Mouse (Mus musculus) hematopoietic stem cell, adult 5-6 weeks (primary cell): ENCODE data around the gene Irak3. TPM values are rescaled to one million over a fixed set of nuclear protein-coding genes. Genes with fewer than 3 reads are reported as not detected.
"Not testable (repeated sequence)": the region's sequence is repeated elsewhere in the genome, so short reads cannot be mapped to it uniquely, and the experiment has no call there.

Experiments used
- ATAC-seq, 2 experiments: fragments of 125-278 bp in 1 of 2; replicated peaks in 1 of 2; 2 replicates each; pipeline ENCODE4 v1.8.0; 2016 to 2017; ENCODE audit warnings: inconsistent platforms in 2 of 2, mild to moderate bottlenecking in 2 of 2, moderate number of reproducible peaks in 2 of 2, low read depth in 1 of 2, moderate TSS enrichment in 1 of 2; ENCODE audit not compliant: low FRiP score in 2 of 2, poor library complexity in 2 of 2, severe bottlenecking in 2 of 2, insufficient read depth in 1 of 2, low TSS enrichment in 1 of 2
- total RNA-seq: library from RNA; stranded (forward); fragments of 172-1452, 232-1000 nt; gene quantifications from 2 replicates; pipeline ENCODE4 v1.2.3, GENCODE M21; 2017

Gene Irak3
- total RNA-seq, 1 experiment from 2014 or later = 19.2 TPM

DNA sequence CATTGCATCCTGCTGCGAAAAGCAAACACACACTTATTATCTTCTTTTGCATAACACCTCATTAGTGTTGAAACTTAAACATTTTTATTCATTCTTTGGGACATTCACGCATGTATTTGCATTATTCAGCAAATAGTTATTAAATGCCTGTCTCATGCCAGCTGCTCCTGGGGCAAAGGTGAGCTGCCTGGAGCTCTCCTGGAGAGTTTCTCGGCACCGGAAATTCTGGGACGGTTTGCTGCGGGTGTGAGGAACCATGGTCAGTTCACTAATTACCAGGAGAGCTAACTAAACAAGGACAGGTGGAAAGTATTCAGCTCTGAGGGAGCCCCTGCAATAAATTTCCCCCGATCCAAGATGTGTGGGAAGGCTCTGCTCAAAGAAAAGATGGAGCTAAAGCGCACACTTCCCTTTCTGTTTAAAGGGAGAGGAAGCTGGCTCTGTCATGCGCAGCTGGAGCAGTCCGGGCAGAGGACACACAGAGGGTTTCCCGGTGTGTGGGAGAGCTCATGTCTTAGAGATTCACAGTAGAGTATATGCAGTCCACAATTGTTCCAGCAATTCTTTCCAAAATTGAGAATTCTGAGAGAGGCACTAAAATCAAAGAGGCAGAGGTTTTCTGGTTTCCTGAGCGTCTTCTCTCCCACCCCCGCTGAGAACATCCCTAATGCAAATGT is 73.2 kb downstream of the Irak3 start:
- ATAC-seq = no peak

GRCm38 (mm10) chr10:120125465-120125857 is 76.5 kb downstream of the Irak3 start:
- ATAC-seq = peak; percentile 41 to 57

DNA sequence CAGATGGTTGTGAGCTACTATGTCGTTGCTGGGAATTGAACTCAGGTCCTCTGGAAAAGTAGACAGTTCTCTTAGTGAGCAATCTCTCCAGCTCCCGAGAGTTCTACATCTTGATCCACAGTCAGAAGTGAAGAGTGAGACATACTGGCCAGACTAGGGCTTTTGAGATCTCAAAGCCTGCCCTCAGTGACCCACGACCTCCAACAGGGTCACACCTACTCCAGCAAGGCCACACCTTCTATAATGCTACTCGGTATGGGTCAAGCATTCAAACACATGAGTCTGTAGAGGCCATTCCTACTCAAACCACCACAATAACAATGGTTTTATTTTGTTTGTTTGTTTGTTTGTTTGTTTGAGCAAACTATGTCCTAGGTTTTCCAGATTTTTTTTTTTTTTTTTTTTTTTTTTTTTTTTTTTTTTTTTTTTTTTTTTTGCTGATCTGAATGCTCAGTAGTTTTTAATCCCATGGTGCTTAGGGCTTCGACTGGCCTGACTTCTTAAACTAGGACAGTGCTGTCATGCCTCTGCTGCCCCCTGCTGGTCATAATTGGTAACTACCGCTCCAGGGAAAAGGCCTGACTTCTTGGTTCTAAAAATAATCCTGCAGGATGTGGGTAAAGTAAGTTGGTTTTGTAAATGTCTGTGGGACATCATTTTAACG is 77.0 kb downstream of the Irak3 start:
- peak; percentile 82 to 93 for ATAC-seq

DNA sequence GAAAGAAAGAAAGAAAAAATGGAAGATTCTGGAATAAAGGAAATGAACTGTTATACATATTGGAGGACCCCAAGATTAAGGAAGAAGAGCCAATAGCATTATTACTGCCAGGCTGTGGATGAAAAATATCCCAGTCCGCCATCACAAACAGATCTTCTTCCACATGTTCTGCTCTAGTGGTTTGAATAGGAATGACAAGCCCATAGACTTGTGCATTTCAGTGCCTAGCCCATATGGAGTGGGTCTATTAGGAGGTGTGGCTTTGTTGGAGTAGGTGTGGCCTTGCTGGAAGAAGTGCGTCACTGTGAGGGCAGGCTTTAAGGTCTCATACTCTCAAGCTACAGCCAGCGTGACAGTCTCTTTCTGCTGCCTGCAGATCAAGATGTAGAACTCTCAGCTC is 78.2 kb downstream of the Irak3 start:
- no peak for ATAC-seq

DNA sequence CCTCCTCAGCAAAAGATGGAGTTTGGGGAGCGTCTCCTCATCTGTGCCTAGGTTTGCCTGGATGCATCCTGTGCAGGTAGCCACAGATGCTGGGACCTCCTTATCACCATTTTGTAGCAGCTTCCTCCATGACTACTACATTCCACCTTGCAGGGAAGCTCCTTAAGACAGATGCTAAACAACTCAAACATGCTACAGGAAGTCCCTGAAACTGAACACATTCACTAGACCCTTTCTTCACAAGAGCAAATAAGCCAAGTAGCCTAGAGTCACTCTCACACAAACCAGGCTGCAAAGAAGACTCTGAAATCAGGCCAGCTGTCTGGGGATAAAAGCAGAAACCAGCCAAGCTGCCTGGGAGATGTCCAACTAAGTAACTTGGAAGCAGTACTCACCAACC is 86.7 kb downstream of the Irak3 start:
- ATAC-seq = no peak

DNA sequence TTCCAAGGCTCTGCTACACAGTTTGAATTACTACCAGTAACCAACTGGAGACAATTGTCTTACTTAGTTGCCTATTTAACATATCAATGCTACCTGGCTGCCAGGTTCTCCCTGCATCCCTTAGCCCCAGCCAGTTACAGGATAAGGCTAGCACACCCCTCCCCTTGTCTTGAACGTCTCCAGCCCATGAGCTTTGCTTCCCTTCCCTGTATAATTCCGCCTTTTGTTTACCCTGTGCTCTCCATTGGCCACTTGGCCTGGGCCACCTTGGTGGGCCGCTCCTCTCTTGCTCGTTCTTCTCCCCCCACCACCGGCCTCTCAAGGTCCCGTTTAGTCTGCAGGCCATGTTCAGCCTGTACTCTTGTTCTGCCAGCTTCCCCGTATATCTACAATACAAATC is 87.4 kb downstream of the Irak3 start:
- no peak for ATAC-seq

DNA sequence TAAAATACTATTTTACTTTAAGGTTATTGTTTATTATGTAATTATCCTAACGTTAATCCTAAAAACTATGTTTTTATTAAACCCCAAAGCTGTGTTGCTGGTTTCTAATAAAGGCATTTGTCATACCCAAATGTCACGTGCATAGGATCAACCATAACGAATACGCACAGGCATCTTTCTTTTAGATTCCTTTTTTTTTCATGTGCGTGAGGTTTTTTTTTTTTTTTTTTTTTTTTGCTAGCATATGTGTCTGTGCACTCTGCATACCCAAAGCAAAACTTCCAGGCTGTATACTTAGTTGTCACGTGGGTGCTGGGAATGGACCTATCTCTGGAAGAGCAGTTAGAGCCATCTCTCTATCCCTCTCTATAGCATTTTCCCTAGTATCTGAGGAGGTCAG is 88.0 kb downstream of the Irak3 start:
- ATAC-seq = no peak

DNA sequence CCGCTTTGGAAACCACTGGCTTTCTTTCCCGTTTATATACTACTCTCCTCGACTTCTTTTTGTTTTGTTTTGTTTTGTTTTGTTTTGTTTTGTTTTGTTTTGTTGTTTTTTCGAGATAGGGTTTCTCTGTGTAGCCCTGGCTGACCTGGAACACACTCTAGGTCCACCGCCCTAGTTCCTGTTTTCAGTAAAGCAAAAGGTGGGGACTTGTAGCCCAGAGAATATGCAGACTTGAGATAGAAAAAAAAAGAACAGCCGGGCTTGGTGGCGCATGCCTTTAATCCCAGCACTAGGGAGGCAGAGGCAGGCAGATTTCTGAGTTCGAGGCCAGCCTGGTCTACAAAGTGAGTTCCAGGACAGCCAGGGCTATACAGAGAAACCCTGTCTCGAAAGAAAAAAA is 88.4 kb downstream of the Irak3 start:
- ATAC-seq = not testable (repeated sequence)

DNA sequence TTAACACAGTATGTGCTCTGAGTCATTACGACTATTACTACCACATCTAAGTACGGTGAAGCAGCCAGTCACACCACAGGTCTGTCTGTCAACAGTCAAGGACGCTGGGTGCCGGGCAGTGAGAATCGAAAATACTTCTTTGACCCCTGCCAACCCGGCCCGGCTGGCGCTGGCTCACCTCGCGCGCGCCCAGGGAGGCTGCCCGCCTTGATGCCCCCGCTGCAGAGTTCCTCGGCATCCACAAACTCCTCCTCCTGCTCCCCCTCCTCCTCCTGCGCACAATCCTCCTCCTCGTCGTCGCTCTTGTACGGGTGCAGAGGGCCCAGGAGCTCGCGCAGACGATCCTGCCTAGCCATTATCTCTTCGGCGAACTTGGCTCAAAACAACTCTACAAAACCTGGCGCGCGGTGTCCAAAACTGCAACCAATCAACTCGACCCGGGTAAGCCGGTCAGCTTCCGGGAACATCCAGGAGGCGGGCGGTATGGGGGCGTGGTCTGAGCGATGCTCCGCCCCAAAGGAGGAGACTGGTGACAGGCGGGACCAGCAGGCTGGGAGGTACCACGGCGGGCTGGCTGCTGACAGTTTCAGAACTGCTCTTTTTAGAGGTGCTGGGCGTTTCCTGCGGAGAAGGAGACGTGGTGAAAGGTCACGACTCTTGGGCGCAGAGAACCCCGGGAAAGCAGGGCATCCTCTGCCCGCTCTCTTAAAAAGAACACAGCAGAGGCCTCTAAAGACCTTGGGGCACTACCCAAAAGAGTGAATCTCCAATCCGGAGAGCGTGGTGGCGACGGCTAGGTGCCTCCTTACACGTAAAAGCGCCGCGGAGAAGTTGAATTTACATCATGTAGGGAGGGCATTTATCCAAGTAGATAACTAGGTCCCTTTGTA is 89.2 kb downstream of the Irak3 start, which contains the start of gene Helb:
TSS of gene Helb (minus strand) at position 481 of the 890 bp plus-strand sequence.
- ATAC-seq = peak; percentile 98 to 99

DNA sequence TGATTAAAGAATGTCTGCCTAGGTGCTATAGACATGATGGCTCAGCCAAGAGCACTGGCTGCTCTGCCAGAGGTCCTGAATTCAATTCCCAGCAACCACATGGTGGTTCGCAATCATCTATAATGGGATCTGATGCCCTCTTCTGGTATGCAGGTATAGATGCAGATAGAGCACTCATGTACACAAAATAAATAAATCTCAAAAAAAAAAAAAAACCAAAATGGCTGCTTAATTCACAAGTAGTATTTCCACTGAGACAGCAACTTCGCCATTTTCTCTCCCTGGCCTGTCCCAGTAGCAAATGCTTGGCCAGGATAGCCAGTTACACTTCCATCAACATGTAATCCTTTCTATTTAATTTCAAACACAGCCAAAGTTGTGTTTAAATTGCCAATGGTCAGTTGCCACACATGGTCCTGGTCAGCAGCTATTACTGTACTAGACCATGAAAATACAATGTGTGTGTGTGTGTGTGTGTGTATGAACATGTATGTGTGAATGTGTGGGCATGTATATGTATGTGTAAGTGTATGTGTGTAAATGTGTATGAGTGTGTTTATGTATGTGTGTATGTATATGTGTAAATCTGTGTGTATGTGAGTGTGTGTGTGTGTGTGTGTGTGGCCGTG is 90.1 kb downstream of the Irak3 start:
- ATAC-seq = no peak

GRCm38 (mm10) chr10:120100806-120101205 is 101.1 kb downstream of the Irak3 start:
- ATAC-seq = no peak

DNA sequence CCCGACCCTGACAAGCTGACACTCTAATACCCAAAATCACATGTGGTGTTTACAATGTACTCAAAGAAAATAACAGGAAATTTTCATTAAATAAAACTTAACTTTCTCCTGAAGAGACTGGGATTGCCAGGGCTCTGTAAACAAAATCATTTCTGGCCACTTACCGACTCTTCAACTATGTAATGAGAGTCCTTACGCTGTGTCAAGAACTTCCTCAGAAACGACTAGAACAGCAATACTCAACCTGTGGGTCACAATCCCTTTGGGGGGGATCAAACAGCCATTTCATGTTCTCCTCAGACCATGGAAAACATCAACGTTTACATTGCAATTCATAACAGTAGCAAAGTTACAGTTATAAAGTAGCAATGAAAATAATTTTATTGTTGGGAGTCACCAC is 104.4 kb downstream of the Irak3 start:
- ATAC-seq = no peak

DNA sequence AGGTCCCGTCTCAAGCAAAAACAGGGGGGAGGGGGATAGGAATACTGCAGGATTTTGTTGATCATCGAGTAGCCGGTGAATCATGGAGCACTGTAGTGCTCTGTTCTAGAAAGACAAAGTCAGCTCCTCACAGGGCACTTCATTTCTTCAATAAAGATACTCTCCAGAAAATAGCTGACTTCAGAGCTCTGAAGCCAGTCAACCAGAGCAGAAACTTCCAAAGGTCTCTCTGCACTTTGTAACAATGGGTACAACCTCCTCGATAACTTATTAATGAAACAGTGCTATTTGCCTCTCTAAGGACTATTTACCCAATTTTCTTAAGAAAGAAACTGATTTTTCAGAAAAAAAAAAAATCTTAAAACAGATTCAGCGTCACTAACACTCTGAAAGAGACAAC is 106.2 kb downstream of the Irak3 start:
- ATAC-seq = no peak

DNA sequence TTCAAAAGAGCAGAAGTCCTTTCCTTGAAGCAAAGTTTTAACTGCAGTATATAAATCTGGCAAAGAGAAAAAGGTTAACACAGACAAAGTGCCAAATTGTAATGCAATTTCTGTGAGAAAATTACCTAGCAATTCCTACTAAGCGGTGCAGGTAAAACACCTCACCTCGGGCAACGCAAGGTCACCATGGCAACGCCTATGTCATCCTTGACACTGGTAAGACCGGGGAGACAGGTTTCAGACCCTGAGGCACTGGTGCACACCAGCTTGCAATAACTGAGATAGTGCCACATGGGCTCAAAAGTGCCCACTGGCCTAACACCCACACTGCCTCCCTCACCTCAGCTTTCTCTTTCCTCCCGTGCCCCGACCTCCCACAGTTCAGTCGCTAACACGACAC is 106.8 kb downstream of the Irak3 start:
- ATAC-seq = no peak

DNA sequence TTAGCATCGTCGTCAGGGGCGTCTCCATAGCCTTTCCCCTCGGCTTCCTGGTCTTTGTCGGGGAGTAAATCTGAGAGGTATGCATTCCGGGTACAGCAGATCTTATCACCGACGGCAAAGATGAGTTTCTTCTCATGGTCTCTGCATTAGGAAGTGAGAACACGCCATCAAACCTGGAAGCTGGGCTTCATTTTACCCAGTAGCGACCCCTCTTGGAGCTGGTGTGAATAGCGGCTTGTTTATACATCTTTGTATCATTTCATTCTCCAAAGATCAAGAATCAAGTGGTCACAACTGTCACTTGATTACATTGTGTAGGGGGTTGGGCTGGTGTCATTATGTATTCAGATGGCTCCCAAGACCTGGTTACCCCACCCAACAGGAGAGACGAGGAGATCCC is 109.4 kb downstream of the Irak3 start:
- no peak for ATAC-seq
